Mouse (Mus musculus): ENCODE data around the gene Galp. TPM values are rescaled to one million over a fixed set of nuclear protein-coding genes. Genes with fewer than 3 reads are reported as not detected.
"Not testable (repeated sequence)": the region's sequence is repeated elsewhere in the genome, so short reads cannot be mapped to it uniquely, and the experiment has no call there.

The Galp gene
- polyA plus RNA-seq, 1 experiment, result not detected

GRCm38 (mm10) chr7:6258232-6259220 is 61.6 kb downstream of the Galp start:
- Histone ChIP-seq H3K9me3 (ENCODE audit: control insufficient read depth, low read length) (no peaks in the 10 kb centered on the region), H3K4me1 (ENCODE audit: control insufficient read depth) (no peaks in the 10 kb centered on the region), H3K36me3 (ENCODE audit: control insufficient read depth) (no peaks in the 10 kb centered on the region), H3K27me3 (ENCODE audit: control insufficient read depth) (no peaks in the 10 kb centered on the region), H3K4me3 (replicated peaks) (no peak overlapping the region)
- TF ChIP-seq GATA1 (IDR thresholded peaks at IDR 0.05; ENCODE audit: low read length) (no peak), TAL1 (IDR thresholded peaks at IDR 0.05; ENCODE audit: low read length) (no peak)

GRCm38 (mm10) chr7:6260004-6260403 is 63.1 kb downstream of the Galp start:
- H3K36me3 ChIP-seq (ENCODE audit: control insufficient read depth); H3K27me3 ChIP-seq (ENCODE audit: control insufficient read depth); H3K4me1 ChIP-seq (ENCODE audit: control insufficient read depth); H3K4me3 ChIP-seq (replicated peaks); H3K9me3 ChIP-seq (ENCODE audit: control insufficient read depth, low read length): not testable (repeated sequence)

DNA sequence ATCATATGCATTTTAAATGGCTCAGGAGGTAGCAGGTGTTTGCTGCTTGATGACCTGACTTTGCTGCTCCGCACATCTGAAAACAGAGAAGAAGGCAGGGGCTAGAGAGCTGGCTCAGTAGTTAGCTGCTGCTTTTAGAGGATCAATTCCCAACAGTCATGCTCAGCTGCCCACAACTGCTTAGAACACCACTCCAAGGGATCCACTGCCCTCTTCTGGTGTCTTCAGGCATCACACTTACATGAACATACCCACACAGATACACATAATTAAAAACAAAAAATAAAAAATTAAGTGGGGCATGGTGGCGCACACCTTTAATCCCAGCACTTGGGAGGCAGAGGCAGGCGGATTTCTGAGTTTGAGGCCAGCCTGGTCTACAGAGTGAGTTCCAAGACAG is 65.2 kb downstream of the Galp start:
- no peaks in the 10 kb centered on the region for H3K27me3 ChIP-seq (ENCODE audit: control insufficient read depth)
- H3K4me1 ChIP-seq (ENCODE audit: control insufficient read depth), result no peaks in the 10 kb centered on the region
- no peak overlapping the region for H3K4me3 ChIP-seq (replicated peaks)
- no peaks in the 10 kb centered on the region for H3K36me3 ChIP-seq (ENCODE audit: control insufficient read depth)
- no peaks in the 10 kb centered on the region for H3K9me3 ChIP-seq (ENCODE audit: control insufficient read depth, low read length)
- TF ChIP-seq TAL1 (IDR thresholded peaks at IDR 0.05; ENCODE audit: low read length), result no peak
- TF ChIP-seq GATA1 (IDR thresholded peaks at IDR 0.05; ENCODE audit: low read length), result no peak

DNA sequence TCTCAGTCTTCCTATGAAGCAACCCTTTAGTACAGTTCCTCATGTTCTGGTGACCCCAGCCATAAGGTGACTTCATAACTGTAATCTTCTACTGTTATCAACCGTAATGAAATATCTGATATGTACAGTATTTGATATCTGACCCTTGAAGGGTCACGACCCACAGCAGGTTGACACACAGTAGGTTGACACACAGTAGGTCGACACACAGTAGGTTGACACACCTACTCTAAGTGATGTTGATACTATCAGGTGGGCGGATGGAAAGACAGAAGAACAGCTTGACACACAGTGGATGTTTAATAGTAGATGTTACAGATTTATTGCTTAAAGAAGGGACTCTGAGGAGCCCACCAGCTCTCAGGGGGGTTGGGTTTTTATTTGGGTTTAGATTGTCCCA is 66.1 kb downstream of the Galp start:
- H3K9me3 ChIP-seq (ENCODE audit: control insufficient read depth, low read length), result no peaks in the 10 kb centered on the region
- no peaks in the 10 kb centered on the region for H3K27me3 ChIP-seq (ENCODE audit: control insufficient read depth)
- no peak overlapping the region for H3K4me3 ChIP-seq (replicated peaks)
- no peaks in the 10 kb centered on the region for H3K4me1 ChIP-seq (ENCODE audit: control insufficient read depth)
- TF ChIP-seq GATA1 (IDR thresholded peaks at IDR 0.05; ENCODE audit: low read length) (no peak), TAL1 (IDR thresholded peaks at IDR 0.05; ENCODE audit: low read length) (no peak)
- H3K36me3 ChIP-seq (ENCODE audit: control insufficient read depth), result no peaks in the 10 kb centered on the region

GRCm38 (mm10) chr7:6265695-6266094 is 68.8 kb downstream of the Galp start:
- no peaks in the 10 kb centered on the region for H3K27me3 ChIP-seq (ENCODE audit: control insufficient read depth)
- H3K9me3 ChIP-seq (ENCODE audit: control insufficient read depth, low read length), result no peaks in the 10 kb centered on the region
- H3K36me3 ChIP-seq (ENCODE audit: control insufficient read depth), result no peaks in the 10 kb centered on the region
- no peaks in the 10 kb centered on the region for H3K4me1 ChIP-seq (ENCODE audit: control insufficient read depth)
- no peak overlapping the region for H3K4me3 ChIP-seq (replicated peaks)
- TF ChIP-seq TAL1 (IDR thresholded peaks at IDR 0.05; ENCODE audit: low read length), result no peak
- no peak for TF ChIP-seq GATA1 (IDR thresholded peaks at IDR 0.05; ENCODE audit: low read length)

Other genes with a start within 250 kb of the Galp start
- gene Vmn1r65, start 186.1 kb upstream of the Galp start, polyA plus RNA-seq (2012), result not detected in 2 replicates
- gene Nlrp4c, start 151.9 kb upstream of the Galp start, polyA plus RNA-seq (2012), result not detected in 2 replicates
- 0.85 and 2.6 TPM in 2 replicates for gene Zfp787, start 41.1 kb upstream of the Galp start, polyA plus RNA-seq (2012)
- gene Zfp444, start 24.9 kb upstream of the Galp start, polyA plus RNA-seq (2012), result 1.7 and 1.8 TPM in 2 replicates
- not detected in 2 replicates for gene Zscan5b, start 25.2 kb downstream of the Galp start, polyA plus RNA-seq (2012)
- not detected in 2 replicates for gene Epp13, start 55.6 kb downstream of the Galp start, polyA plus RNA-seq (2012)
- 0.06 and 0.07 TPM in 2 replicates for gene Zfp667, start 89.5 kb downstream of the Galp start, polyA plus RNA-seq (2012)
- gene Zfp583, start 134.2 kb downstream of the Galp start, polyA plus RNA-seq (2012), result 0.02 TPM in 1 of 2 replicates, not detected in the other
- gene Gm3854, start 146.7 kb downstream of the Galp start, polyA plus RNA-seq (2012), result not detected in 2 replicates
- not detected in 2 replicates for gene Zfp78, start 166.2 kb downstream of the Galp start, polyA plus RNA-seq (2012)
- gene Zfp28, start 186.2 kb downstream of the Galp start, polyA plus RNA-seq (2012), result 0.01 TPM in 1 of 2 replicates, not detected in the other
- not detected in 2 replicates for gene Smim17, start 201.6 kb downstream of the Galp start, polyA plus RNA-seq (2012)
- not detected in 2 replicates for gene Gm20715, start 213.2 kb downstream of the Galp start, polyA plus RNA-seq (2012)
- gene Olfr1344, start 241.6 kb downstream of the Galp start, polyA plus RNA-seq (2012), result not detected in 2 replicates